ENCODE assay signal across 8 mouse cellular contexts in the genomic region with DNA sequence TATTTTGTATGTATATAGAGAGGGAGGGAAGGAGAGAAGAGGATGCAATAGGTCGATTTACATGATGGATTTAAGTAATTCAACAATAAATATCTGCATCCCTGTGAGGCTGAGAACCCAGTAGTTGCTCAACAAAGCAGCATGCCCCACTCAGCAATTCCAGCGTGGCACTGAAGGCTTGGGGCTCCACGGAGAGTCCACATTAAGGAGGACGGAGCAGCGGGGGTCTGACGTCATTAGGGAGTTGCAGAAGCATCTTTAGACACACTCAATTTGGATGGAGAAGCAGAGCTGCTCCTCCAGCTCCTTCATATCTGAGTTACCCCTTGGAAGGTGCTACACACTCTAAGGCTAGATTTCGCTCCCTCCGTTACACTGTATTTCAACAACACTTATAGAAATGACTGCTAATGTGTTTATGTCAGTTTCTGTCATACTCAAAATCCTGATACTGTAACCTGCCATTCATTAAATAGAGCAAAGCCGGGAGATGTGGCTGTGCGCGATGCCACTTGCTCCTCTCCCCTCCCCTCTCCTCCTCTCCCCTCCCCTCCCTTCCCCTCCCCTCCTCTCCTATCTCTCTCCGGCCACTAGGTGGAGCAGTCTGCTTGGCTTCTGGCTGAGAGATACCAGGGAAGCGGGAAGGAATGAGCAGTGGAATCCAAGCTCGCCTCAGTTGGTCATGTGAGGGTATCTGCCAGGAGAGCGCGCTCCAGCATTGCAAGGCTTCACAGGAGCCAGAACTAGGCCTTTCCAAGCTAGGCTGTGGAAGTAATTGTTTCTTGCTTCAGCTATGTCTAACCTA. TPM values are rescaled to one million over a fixed set of nuclear protein-coding genes. Genes with fewer than 3 reads are reported as not detected.
DNase-seq lines count a peak whose midpoint lies in the region; ATAC-seq and TF ChIP-seq lines count a peak whose summit lies in the region.

No protein-coding gene starts in this region.

- TF ChIP-seq POLR2A in lung, adult 2 months (IDR thresholded peaks at IDR 0.05; ENCODE audit: borderline replicate concordance, extremely low read depth, low read depth, low read length), result no peak

- peaks cover 23% of the 10 kb centered on the region for H3K4me1 ChIP-seq in E14TG2a.4 (replicated peaks; ENCODE audit: low read depth, low read length)
- H3K4me1 ChIP-seq in forebrain, embryonic 13.5 days, result no peaks in the 10 kb centered on the region
- no peaks in the 10 kb centered on the region for H3K4me1 ChIP-seq in lung, adult 2 months (ENCODE audit: control insufficient read depth, insufficient read depth, low read length)

- peak; percentile 89 for ATAC-seq in forebrain, embryonic 13.5 days

- TF ChIP-seq CTCF in E14TG2a.4 (conservative IDR thresholded peaks at IDR 0.05; ENCODE audit: low read length), result peak; percentile 54
- peak; percentile 65 for TF ChIP-seq CTCF in lung, adult 2 months (IDR thresholded peaks at IDR 0.05; ENCODE audit: insufficient read depth, low read length)

- no peak overlapping the region for H3K4me3 ChIP-seq in E14TG2a.4 (replicated peaks; ENCODE audit: low read length)
- no peak overlapping the region for H3K4me3 ChIP-seq in forebrain, embryonic 13.5 days
- H3K4me3 ChIP-seq in lung, adult 2 months (replicated peaks; ENCODE audit: extremely low read depth, low read depth, low read length), result no peak overlapping the region

- peaks cover 5% of the 10 kb centered on the region; the same call in 1 of the 2 replicates for H3K9me3 ChIP-seq in E14TG2a.4 (ENCODE audit: low read length)
- H3K9me3 ChIP-seq in forebrain, embryonic 13.5 days (replicated peaks), result no peaks in the 10 kb centered on the region

- WGBS in forebrain, embryonic 13.5 days, result 44% methylated on average over 16 of the region's 16 CpGs
- WGBS in lung, adult 2 months, result 37% methylated on average over 16 of the region's 16 CpGs

- no peaks in the 10 kb centered on the region for H3K27me3 ChIP-seq in E14TG2a.4 (ENCODE audit: insufficient read depth, low read length)
- H3K27me3 ChIP-seq in forebrain, embryonic 13.5 days, result no peaks in the 10 kb centered on the region

- DNase-seq in c-Kit-positive CD71-negative TER-119-negative erythroid progenitor cells, embryonic 14.5 days (ENCODE audit: low read depth), result peak; percentile 56
- peak; percentile 86 for DNase-seq in heart, postnatal 4 days
- DNase-seq in layer of hippocampus, adult 18-20 months (ENCODE audit: low spot score in 2 of 2), result peak; percentile 54 to 81
- DNase-seq in lung, adult 2 months, result peak; percentile 44
- peak; percentile 34 for DNase-seq in ovary, postnatal 10 days (ENCODE audit: low spot score)
- DNase-seq in thymus, postnatal 14 days, result peak; percentile 64

- no peak overlapping the region for H3K4me2 ChIP-seq in forebrain, embryonic 13.5 days

- no peak overlapping the region for H3K27ac ChIP-seq in forebrain, embryonic 13.5 days

- H3K36me3 ChIP-seq in E14TG2a.4 (ENCODE audit: insufficient read depth, low read length), result no peaks in the 10 kb centered on the region
- H3K36me3 ChIP-seq in forebrain, embryonic 13.5 days (ENCODE audit: poor library complexity, severe bottlenecking), result no peaks in the 10 kb centered on the region

- H3K9ac ChIP-seq in forebrain, embryonic 13.5 days, result no peak overlapping the region

RNA-seq across cellular contexts. Expression of gene Taar6, which starts 6.3 kb away (rescaled TPM):
- not detected in 2 replicates for polyA plus RNA-seq in forebrain, embryonic 13.5 days (2015; fragmentation: Nextera tagmentation; extraction: Ambion mirVana)
- total RNA-seq in heart, postnatal 4 days (2021), result not detected
- total RNA-seq in layer of hippocampus, adult 18-20 months (2021), result not detected
- polyA plus RNA-seq in lung, adult 2 months (2012; rRNA removed), result not detected in 2 replicates

RNA-seq across cellular contexts. Expression of gene Taar5, which starts 8.6 kb away (rescaled TPM):
- not detected in 2 replicates for polyA plus RNA-seq in forebrain, embryonic 13.5 days (2015; fragmentation: Nextera tagmentation; extraction: Ambion mirVana)
- not detected for total RNA-seq in heart, postnatal 4 days (2021)
- total RNA-seq in layer of hippocampus, adult 18-20 months (2021), result not detected
- not detected in 2 replicates for polyA plus RNA-seq in lung, adult 2 months (2012; rRNA removed)

RNA-seq across cellular contexts. Expression of gene Taar7a, which starts 14.2 kb away (rescaled TPM):
- not detected in 2 replicates for polyA plus RNA-seq in forebrain, embryonic 13.5 days (2015; fragmentation: Nextera tagmentation; extraction: Ambion mirVana)
- total RNA-seq in heart, postnatal 4 days (2021), result not detected
- total RNA-seq in layer of hippocampus, adult 18-20 months (2021), result not detected
- polyA plus RNA-seq in lung, adult 2 months (2012; rRNA removed), result not detected in 2 replicates

RNA-seq across cellular contexts. Expression of gene Taar4, which starts 18.8 kb away (rescaled TPM):
- polyA plus RNA-seq in forebrain, embryonic 13.5 days (2015; fragmentation: Nextera tagmentation; extraction: Ambion mirVana), result not detected in 2 replicates
- not detected for total RNA-seq in heart, postnatal 4 days (2021)
- not detected for total RNA-seq in layer of hippocampus, adult 18-20 months (2021)
- not detected in 2 replicates for polyA plus RNA-seq in lung, adult 2 months (2012; rRNA removed)

RNA-seq across cellular contexts. Expression of gene Taar7b, which starts 20.6 kb away (rescaled TPM):
- not detected in 2 replicates for polyA plus RNA-seq in forebrain, embryonic 13.5 days (2015; fragmentation: Nextera tagmentation; extraction: Ambion mirVana)
- total RNA-seq in heart, postnatal 4 days (2021), result not detected
- not detected for total RNA-seq in layer of hippocampus, adult 18-20 months (2021)
- polyA plus RNA-seq in lung, adult 2 months (2012; rRNA removed), result not detected in 2 replicates

Comparison
In these comparisons a context has a peak if more than half of its experiments do, and no peak if none do; other contexts are left out.
1. DNase-seq: peak in every context shown above with its lines; median percentile 86 in heart, postnatal 4 days; 68 in layer of hippocampus, adult 18-20 months; 64 in thymus, postnatal 14 days; 56 in c-Kit-positive CD71-negative TER-119-negative erythroid progenitor cells, embryonic 14.5 days; 44 in lung, adult 2 months; 34 in ovary, postnatal 10 days.